Mouse (Mus musculus): ENCODE data around the gene Pwwp2b. TPM values are rescaled to one million over a fixed set of nuclear protein-coding genes. Genes with fewer than 3 reads are reported as not detected.
A peak's percentile ranks its signal among the peaks of the same experiment; 100 is the strongest.

Pwwp2b gene
- polyA plus RNA-seq (2015; fragmentation: Nextera tagmentation; extraction: Ambion mirVana): 1.5 and 1.6 TPM in 2 replicates

DNA sequence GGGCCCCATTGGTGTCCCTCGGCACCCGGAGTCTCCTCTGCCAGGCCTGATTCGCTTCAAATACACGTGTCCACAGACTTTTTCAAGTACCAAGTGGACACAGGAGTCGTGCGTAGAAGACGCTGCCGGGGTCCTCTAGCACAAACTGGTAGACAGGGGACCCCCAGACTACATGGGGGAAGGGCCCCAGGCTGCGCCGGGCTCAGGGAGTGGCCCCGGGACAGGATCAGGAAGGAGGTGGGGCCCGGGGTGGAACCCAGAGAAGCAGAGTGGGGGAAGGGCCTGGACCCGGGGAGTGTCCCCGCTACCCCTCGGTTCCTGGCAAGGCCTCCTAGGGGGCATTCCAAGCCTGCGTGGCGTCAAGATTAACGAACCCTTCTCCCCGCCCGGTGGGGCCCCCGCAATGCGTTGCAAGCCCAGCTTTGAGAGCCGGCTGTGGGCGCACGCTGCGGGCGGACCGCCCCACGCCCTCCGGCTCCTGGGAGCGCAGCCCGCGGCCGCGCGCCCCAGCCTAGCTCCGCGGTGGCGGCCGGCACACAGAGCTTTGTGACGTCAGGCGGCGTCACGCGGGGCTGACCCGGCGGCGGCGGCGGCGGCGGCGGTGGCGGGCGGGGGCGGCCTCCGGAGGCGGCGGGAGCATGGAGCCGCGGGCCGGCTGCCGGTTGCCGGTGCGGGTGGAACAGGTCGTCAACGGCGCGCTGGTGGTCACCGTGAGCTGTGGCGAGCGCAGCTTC lies at the start of gene Pwwp2b:
Gene Pwwp2b (plus strand): TSS at position 602 of the 734 bp plus-strand sequence.
- peaks cover 49% of the 10 kb centered on the region for H3K4me1 ChIP-seq (replicated peaks)

DNA sequence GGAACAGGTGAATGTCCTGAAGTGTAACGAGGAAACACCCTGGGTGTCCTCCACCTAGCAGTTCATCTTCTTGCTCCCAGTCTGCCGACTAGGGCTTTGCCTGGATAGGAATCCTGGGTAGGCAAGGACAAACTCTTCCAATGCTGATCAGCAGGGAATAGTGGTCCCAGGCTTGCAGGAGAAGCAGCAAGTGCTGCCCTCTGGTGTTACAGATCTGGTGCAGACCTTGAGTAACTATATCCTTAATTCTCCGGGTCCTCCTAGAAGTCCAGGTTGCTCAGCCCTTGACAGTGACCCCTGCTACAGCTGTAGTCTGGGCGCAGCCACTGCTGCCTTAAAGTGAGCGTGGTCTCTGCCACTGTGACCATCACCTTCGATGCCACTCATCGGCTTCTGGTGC lies 48.2 kb upstream of the Pwwp2b start:
- WGBS (ENCODE audit: insufficient replicate concordance): 29% methylated on average over 7 of the region's 7 CpGs
- Histone ChIP-seq H3K9ac (no peak overlapping the region), H3K4me1 (replicated peaks) (no peaks in the 10 kb centered on the region), H3K27ac (replicated peaks) (no peak overlapping the region), H3K4me2 (no peak overlapping the region), H3K4me3 (replicated peaks) (no peak overlapping the region), H3K9me3 (replicated peaks) (no peaks in the 10 kb centered on the region), H3K27me3 (peaks cover 25% of the 10 kb centered on the region), H3K36me3 (replicated peaks) (no peaks in the 10 kb centered on the region)
- ATAC-seq (ENCODE audit: insufficient read depth): no peak

More for the DNA sequence above, at the start of gene Pwwp2b:
- Histone ChIP-seq H3K36me3 (replicated peaks) (no peaks in the 10 kb centered on the region), H3K27ac (replicated peaks) (peak within 1 kb of the TSS; percentile 71), H3K27me3 (peaks cover 39% of the 10 kb centered on the region), H3K4me3 (replicated peaks) (peak within 1 kb of the TSS; percentile 61), H3K4me2 (peak within 1 kb of the TSS; percentile 75), H3K9ac (peak within 1 kb of the TSS; percentile 51), H3K9me3 (replicated peaks) (no peaks in the 10 kb centered on the region)
- WGBS (ENCODE audit: insufficient replicate concordance): under 1% methylated on average over 72 of the region's 72 CpGs
- ATAC-seq (ENCODE audit: insufficient read depth): peak; percentile 74

DNA sequence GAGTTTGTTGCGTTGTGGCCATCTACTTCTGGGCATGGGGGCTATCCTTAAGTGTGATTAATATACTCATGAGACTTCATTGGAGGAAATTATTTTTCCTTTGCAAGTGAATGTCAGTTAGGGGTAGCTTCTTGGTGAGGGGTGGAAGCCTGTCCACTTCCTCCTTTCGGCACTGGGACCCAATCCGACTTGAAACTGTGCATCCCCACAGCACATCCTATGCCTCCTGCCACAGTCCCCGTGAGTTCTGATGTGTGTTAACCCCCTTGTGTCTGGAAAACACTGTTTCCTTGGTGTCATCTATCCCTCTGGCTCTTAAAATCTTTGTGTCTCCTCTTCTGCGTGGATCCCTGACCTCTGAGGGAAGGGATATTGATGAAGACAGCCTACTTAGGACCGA lies 47.1 kb upstream of the Pwwp2b start:
- no peaks in the 10 kb centered on the region for H3K9me3 ChIP-seq (replicated peaks)
- no peak overlapping the region for H3K27ac ChIP-seq (replicated peaks)
- no peak overlapping the region for H3K4me3 ChIP-seq (replicated peaks)
- ATAC-seq (ENCODE audit: insufficient read depth): no peak
- no peak overlapping the region for H3K4me2 ChIP-seq
- H3K27me3 ChIP-seq: peaks cover 25% of the 10 kb centered on the region
- no peak overlapping the region for H3K9ac ChIP-seq
- H3K36me3 ChIP-seq (replicated peaks): no peaks in the 10 kb centered on the region
- no peaks in the 10 kb centered on the region for H3K4me1 ChIP-seq (replicated peaks)
- 33% methylated on average over 6 of the region's 6 CpGs for WGBS (ENCODE audit: insufficient replicate concordance)

DNA sequence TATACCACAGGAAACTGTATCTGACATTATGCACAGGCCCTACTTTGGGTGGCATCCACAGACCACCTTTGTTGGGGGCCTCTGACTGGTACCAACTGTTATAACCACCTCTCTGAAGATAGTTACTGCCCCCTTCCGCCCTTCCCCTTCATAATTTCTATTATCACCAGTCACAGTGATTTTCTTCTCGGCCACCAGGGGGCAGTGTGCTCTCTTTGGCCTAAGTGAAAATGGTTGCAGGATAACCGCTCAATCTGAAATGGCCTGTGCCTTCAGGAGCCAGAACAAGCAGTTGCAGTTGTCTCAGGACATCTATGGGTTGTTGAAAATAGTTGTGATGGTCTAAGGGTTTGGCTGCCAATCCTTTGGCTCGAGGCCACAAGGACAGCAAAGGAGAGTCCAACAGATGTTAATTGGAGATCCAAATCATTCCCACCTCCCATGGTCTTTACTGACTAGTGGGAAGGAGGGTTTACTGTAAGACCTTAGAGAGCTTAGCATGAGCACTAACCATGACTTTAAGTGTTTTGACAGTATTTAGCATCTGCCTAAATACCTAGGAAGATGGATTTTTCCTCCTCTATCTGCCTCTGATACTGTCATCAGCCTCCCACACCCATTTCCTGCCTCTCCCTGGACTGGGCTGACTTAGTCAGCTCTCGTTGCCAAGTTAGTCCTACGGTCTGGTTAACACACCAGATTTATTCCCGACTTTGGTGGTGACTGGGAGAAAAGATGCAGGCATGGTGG lies 40.1 kb upstream of the Pwwp2b start:
- 7% methylated on average over 7 of the region's 7 CpGs for WGBS (ENCODE audit: insufficient replicate concordance)
- no peak for ATAC-seq (ENCODE audit: insufficient read depth)
- H3K27ac ChIP-seq (replicated peaks): no peak overlapping the region

GRCm38 (mm10) chr7:139208773-139209095 lies 39.5 kb upstream of the Pwwp2b start:
- Histone ChIP-seq H3K9ac (no peak overlapping the region), H3K27me3 (no peaks in the 10 kb centered on the region), H3K4me1 (replicated peaks) (peaks cover 16% of the 10 kb centered on the region), H3K36me3 (replicated peaks) (no peaks in the 10 kb centered on the region), H3K9me3 (replicated peaks) (no peaks in the 10 kb centered on the region), H3K4me3 (replicated peaks) (no peak overlapping the region), H3K27ac (replicated peaks) (no peak overlapping the region), H3K4me2 (no peak overlapping the region)
- WGBS (ENCODE audit: insufficient replicate concordance): 77% methylated on average over 4 of the region's 4 CpGs
- ATAC-seq (ENCODE audit: insufficient read depth): no peak

More for the DNA sequence above, 40.1 kb upstream of the Pwwp2b start:
- Histone ChIP-seq H3K9me3 (replicated peaks) (no peaks in the 10 kb centered on the region), H3K4me1 (replicated peaks) (peaks cover 11% of the 10 kb centered on the region), H3K4me3 (replicated peaks) (no peak overlapping the region), H3K4me2 (no peak overlapping the region), H3K9ac (no peak overlapping the region), H3K36me3 (replicated peaks) (no peaks in the 10 kb centered on the region), H3K27me3 (no peaks in the 10 kb centered on the region)

DNA sequence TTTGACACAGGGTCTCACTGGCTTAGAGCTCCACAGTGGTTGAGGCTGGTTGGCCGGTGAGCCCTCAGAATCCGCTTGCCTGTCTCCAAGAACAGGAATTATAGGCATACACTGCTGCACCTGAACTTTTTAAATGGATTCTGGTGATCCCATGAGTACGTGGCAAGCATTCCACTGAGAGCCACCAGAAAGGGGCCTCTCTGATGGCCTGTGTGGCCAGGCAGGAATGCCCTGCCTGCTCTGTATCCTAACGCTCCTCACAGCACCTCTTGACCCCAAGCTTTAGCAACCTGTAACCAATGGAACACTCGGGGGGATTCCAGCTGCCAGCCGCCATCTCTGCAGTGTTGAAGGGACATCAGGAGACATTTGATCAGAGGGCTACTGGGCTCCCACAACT lies 36.5 kb upstream of the Pwwp2b start:
- no peak overlapping the region for H3K27ac ChIP-seq (replicated peaks)
- no peak overlapping the region for H3K4me3 ChIP-seq (replicated peaks)
- no peak overlapping the region for H3K9ac ChIP-seq
- WGBS (ENCODE audit: insufficient replicate concordance): 80% methylated on average over 6 of the region's 6 CpGs
- ATAC-seq (ENCODE audit: insufficient read depth): no peak
- H3K9me3 ChIP-seq (replicated peaks): no peaks in the 10 kb centered on the region
- H3K27me3 ChIP-seq: no peaks in the 10 kb centered on the region
- no peaks in the 10 kb centered on the region for H3K36me3 ChIP-seq (replicated peaks)
- peaks cover 18% of the 10 kb centered on the region for H3K4me1 ChIP-seq (replicated peaks)
- no peak overlapping the region for H3K4me2 ChIP-seq

DNA sequence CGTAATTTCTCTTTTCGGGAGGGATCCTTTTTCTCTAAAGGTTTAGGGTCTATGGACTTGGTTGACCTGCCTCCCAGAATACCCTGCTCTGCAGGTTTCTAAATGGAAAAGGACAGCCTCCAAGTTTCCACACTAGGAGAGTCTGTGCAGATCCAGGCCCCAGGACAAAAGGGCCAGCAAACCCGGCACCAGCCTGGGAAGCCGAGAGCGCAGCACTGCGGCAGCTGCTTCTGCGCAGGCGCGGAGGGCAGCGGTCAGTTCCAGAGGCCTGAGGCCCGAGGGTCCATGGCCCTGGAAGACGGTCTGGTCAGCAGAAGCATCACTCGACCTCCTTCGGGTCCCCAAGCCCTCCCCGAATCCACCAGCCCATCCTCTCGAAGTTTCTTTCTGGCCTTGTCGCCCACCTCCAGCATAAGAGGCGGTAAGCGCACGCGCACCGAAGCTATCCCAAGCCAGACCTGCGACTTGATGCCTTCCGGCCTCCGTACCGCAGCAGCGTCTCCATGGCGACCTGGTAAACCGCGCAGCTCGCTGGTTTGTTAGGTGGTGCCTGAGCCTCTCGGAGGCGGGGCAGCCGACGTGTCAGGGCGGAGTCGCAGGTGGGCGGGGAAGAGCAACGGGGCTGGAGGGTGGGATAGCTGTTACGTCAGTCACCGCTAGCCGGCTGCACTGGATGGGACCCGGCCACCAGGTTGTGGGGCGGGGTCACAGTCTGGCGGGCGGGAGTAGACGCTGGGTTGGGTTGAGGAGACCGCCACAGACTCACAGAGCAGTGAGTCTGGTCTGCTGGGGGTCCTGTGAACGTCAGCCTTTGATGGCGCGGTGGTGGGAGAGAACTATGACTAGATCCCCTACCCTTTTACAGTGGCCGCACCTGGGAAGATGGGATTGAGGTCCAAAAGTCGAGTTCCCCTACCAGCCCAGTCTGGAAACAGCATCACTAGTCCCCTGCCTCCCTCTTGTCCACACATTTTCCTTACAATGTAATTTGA lies 35.2 kb upstream of the Pwwp2b start, which contains the start of the genes Lrrc27 and Stk32c:
Gene Lrrc27 (plus strand): TSS at position 235 of the 992 bp plus-strand sequence.
Gene Stk32c (minus strand): TSS at position 554 of the 992 bp plus-strand sequence.
- H3K4me1 ChIP-seq (replicated peaks): peaks cover 18% of the 10 kb centered on the region
- peak within 1 kb of the TSS; percentile 80 for H3K4me2 ChIP-seq
- peak; percentile 92 for ATAC-seq (ENCODE audit: insufficient read depth)
- no peaks in the 10 kb centered on the region for H3K9me3 ChIP-seq (replicated peaks)
- H3K36me3 ChIP-seq (replicated peaks): no peaks in the 10 kb centered on the region
- peak within 1 kb of the TSS; percentile 58 for H3K9ac ChIP-seq
- peak within 1 kb of the TSS; percentile 55 for H3K27ac ChIP-seq (replicated peaks)
- H3K4me3 ChIP-seq (replicated peaks): peak within 1 kb of the TSS; percentile 67
- WGBS (ENCODE audit: insufficient replicate concordance): 2% methylated on average over 53 of the region's 53 CpGs
- H3K27me3 ChIP-seq: no peaks in the 10 kb centered on the region

DNA sequence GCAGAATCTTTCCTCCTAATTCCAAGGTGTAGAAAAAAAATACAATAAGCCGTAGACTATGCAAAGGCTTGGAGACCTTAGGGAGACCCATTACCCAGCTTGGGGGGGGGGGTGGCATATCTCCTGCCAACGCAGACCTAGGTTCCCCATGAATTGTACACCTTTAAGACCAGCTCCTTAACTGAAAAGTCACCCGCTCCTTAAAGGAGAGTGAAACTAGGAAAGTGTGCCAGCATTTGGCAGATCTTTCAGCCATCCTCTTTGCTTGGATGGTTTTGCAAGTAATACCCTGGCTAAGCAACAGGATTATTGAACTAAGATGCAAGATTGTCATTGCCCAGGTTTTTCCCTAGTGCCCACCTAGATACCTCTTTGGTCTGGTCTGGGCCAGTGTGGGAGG lies 34.5 kb upstream of the Pwwp2b start:
- Histone ChIP-seq H3K27me3 (no peaks in the 10 kb centered on the region), H3K9ac (no peak overlapping the region), H3K36me3 (replicated peaks) (no peaks in the 10 kb centered on the region), H3K4me2 (peak overlapping the region; percentile 80), H3K27ac (replicated peaks) (no peak overlapping the region), H3K4me3 (replicated peaks) (peak overlapping the region; percentile 67), H3K9me3 (replicated peaks) (no peaks in the 10 kb centered on the region), H3K4me1 (replicated peaks) (peaks cover 18% of the 10 kb centered on the region)
- WGBS (ENCODE audit: insufficient replicate concordance): 64% methylated on average over 3 of the region's 3 CpGs
- no peak for ATAC-seq (ENCODE audit: insufficient read depth)

GRCm38 (mm10) chr7:139214160-139214559 lies 34.1 kb upstream of the Pwwp2b start:
- Histone ChIP-seq H3K27ac (replicated peaks) (no peak overlapping the region), H3K4me2 (no peak overlapping the region), H3K9me3 (replicated peaks) (no peaks in the 10 kb centered on the region), H3K27me3 (no peaks in the 10 kb centered on the region), H3K9ac (no peak overlapping the region), H3K4me1 (replicated peaks) (peaks cover 18% of the 10 kb centered on the region), H3K4me3 (replicated peaks) (no peak overlapping the region), H3K36me3 (replicated peaks) (no peaks in the 10 kb centered on the region)
- ATAC-seq (ENCODE audit: insufficient read depth): no peak
- 54% methylated on average over 3 of the region's 3 CpGs for WGBS (ENCODE audit: insufficient replicate concordance)

GRCm38 (mm10) chr7:139214596-139215340 lies 33.5 kb upstream of the Pwwp2b start:
- Histone ChIP-seq H3K27me3 (no peaks in the 10 kb centered on the region), H3K4me2 (no peak overlapping the region), H3K4me1 (replicated peaks) (peaks cover 18% of the 10 kb centered on the region), H3K4me3 (replicated peaks) (no peak overlapping the region), H3K36me3 (replicated peaks) (no peaks in the 10 kb centered on the region), H3K9ac (no peak overlapping the region), H3K27ac (replicated peaks) (no peak overlapping the region), H3K9me3 (replicated peaks) (no peaks in the 10 kb centered on the region)
- 73% methylated on average over 13 of the region's 14 CpGs for WGBS (ENCODE audit: insufficient replicate concordance)
- ATAC-seq (ENCODE audit: insufficient read depth): no peak

Measured in liver, embryonic 15.5 days (tissue).